Comparison of ENCODE assay signal across 8 mouse cellular contexts in the genomic region with DNA sequence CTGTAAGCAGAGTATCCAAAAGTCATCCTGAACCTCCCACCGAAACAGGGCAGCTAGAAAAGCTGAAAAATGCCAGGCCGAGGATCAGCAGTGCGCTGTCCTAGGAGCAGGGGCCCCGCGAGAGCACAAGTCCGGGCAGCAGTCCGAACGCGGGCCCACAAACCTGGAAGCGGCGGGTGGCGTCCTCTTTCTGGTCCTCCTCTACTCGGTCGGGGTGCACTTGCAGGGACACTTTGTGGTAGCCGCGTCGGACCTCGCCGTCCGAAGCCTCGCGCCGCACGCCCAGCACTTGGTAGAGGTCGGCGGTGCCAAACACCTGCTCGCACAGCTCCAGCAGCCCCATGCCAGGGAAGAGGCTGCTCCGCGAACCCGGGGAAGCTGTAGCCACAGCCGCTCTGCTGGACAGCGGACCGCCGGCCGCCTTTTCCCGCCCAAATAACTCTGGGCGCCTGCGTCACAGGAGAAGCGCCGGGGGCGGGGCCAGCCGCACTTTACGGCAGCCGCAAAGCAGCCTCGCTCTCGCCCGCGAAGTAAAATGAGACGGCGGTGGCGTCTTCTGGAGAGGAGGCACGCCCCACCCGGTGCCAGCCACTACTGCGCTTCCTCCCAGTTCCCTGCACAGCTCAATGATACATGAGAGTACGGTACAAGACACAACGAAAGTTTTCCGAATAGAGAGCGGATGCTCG. TPM values are rescaled to one million over a fixed set of nuclear protein-coding genes. Genes with fewer than 3 reads are reported as not detected.
DNase-seq lines count a peak whose midpoint lies in the region; ATAC-seq and TF ChIP-seq lines count a peak whose summit lies in the region.

A gene (minus strand): TSS at position 470 of the 689 bp plus-strand sequence.

- H3K27ac ChIP-seq in bone marrow macrophage, adult 2 months (ENCODE audit: insufficient read depth, low read depth, low read length): peak within 1 kb of the TSS; percentile 49
- H3K27ac ChIP-seq in embryonic fibroblast, embryonic 13.5 days (ENCODE audit: insufficient read depth, low read length): peak within 1 kb of the TSS; percentile 41
- H3K27ac ChIP-seq in heart, embryonic 11.5 days (ENCODE audit: low read depth, low read length): peak within 1 kb of the TSS; percentile 88
- peak within 1 kb of the TSS; percentile 87 for H3K27ac ChIP-seq in kidney, embryonic 16.5 days (ENCODE audit: low read length)
- H3K27ac ChIP-seq in liver, adult 2 months (replicated peaks; ENCODE audit: insufficient read depth, low read depth, low read length): peak within 1 kb of the TSS; percentile 22

- no peak for TF ChIP-seq CTCF in bone marrow macrophage, adult 2 months (IDR thresholded peaks at IDR 0.05; ENCODE audit: low read depth, low read length)
- no peak for TF ChIP-seq CTCF in embryonic fibroblast, embryonic 13.5 days (IDR thresholded peaks at IDR 0.05; ENCODE audit: borderline replicate concordance, insufficient read depth, low read length)
- TF ChIP-seq CTCF in liver, adult 2 months (IDR thresholded peaks at IDR 0.05; ENCODE audit: low read depth, low read length): no peak

- peaks cover 16% of the 10 kb centered on the region for H3K4me1 ChIP-seq in bone marrow macrophage, adult 2 months (ENCODE audit: control insufficient read depth, insufficient read depth, low read length)
- peaks cover 11% of the 10 kb centered on the region for H3K4me1 ChIP-seq in embryonic fibroblast, embryonic 13.5 days (ENCODE audit: control insufficient read depth, insufficient read depth, low read length)
- H3K4me1 ChIP-seq in heart, embryonic 11.5 days (ENCODE audit: control insufficient read depth, insufficient read depth, low read length): peaks cover 18% of the 10 kb centered on the region
- H3K4me1 ChIP-seq in kidney, embryonic 16.5 days (ENCODE audit: insufficient read depth, low read length): peaks cover 29% of the 10 kb centered on the region
- peaks cover 6% of the 10 kb centered on the region; the same call in 1 of the 2 replicates for H3K4me1 ChIP-seq in liver, adult 2 months (ENCODE audit: control insufficient read depth, insufficient read depth, low read length)

- H3K79me2 ChIP-seq in liver, adult 2 months (ENCODE audit: control insufficient read depth, insufficient read depth, low read length): 0 out of 2 replicates have a peak, but pooled peaks cover 3% of the 10 kb centered on the region
- peaks cover 37% of the 10 kb centered on the region for H3K79me2 ChIP-seq in myocyte (ENCODE audit: control insufficient read depth, insufficient read depth)

- H3K27me3 ChIP-seq in heart, embryonic 11.5 days (ENCODE audit: control insufficient read depth, insufficient read depth, low read length): no peaks in the 10 kb centered on the region
- no peaks in the 10 kb centered on the region for H3K27me3 ChIP-seq in kidney, embryonic 16.5 days (ENCODE audit: insufficient read depth, low read length)
- no peaks in the 10 kb centered on the region for H3K27me3 ChIP-seq in liver, adult 2 months (ENCODE audit: control insufficient read depth, insufficient read depth, low read length)
- H3K27me3 ChIP-seq in myocyte (ENCODE audit: control insufficient read depth, insufficient read depth, insufficient read length): no peaks in the 10 kb centered on the region
- no peaks in the 10 kb centered on the region for H3K27me3 ChIP-seq in splenic B cell, adult 2 months (ENCODE audit: control insufficient read depth, insufficient read depth, low read length, poor library complexity, severe bottlenecking)

- no peak for TF ChIP-seq POLR2A in bone marrow macrophage, adult 2 months (IDR thresholded peaks at IDR 0.05; ENCODE audit: borderline replicate concordance, low read depth, low read length)
- TF ChIP-seq POLR2A in embryonic fibroblast, embryonic 13.5 days (IDR thresholded peaks at IDR 0.05; ENCODE audit: low read depth, low read length): peak; percentile 89
- TF ChIP-seq POLR2A in liver, adult 2 months (IDR thresholded peaks at IDR 0.05; ENCODE audit: extremely low read depth, insufficient read depth, low read length): peak; percentile 59; the same call in 1 of the 2 replicates
- peak; percentile 81 for TF ChIP-seq POLR2A in myocyte (IDR thresholded peaks at IDR 0.05; ENCODE audit: insufficient read length, low read depth)

- peak within 1 kb of the TSS; percentile 90 for H3K9ac ChIP-seq in heart, embryonic 11.5 days (ENCODE audit: low read depth, low read length)
- peak within 1 kb of the TSS; percentile 88 for H3K9ac ChIP-seq in kidney, embryonic 16.5 days (replicated peaks; ENCODE audit: low read length)
- peak within 1 kb of the TSS; percentile 90 for H3K9ac ChIP-seq in liver, adult 2 months (ENCODE audit: low read depth, low read length)

- ATAC-seq in heart, embryonic 11.5 days (replicated peaks; ENCODE audit: insufficient number of reproducible peaks, low FRiP score, low TSS enrichment): peak; percentile 81
- ATAC-seq in kidney, embryonic 16.5 days (ENCODE audit: low FRiP score, low TSS enrichment): peak; percentile 76

- peaks cover 5% of the 10 kb centered on the region; the same call in 1 of the 2 replicates for H3K36me3 ChIP-seq in heart, embryonic 11.5 days (ENCODE audit: control insufficient read depth, insufficient read depth, low read length)
- peaks cover 15% of the 10 kb centered on the region; the same call in 1 of the 2 replicates for H3K36me3 ChIP-seq in kidney, embryonic 16.5 days (ENCODE audit: insufficient read depth, low read length)
- H3K36me3 ChIP-seq in liver, adult 2 months (ENCODE audit: control insufficient read depth, insufficient read depth, low read length): peaks cover 6% of the 10 kb centered on the region; the same call in 1 of the 2 replicates
- peaks cover 17% of the 10 kb centered on the region for H3K36me3 ChIP-seq in myocyte (ENCODE audit: control insufficient read depth, insufficient read depth)
- H3K36me3 ChIP-seq in splenic B cell, adult 2 months (ENCODE audit: control insufficient read depth, insufficient read depth, low read length, poor library complexity, severe bottlenecking): peaks cover 2% of the 10 kb centered on the region; the same call in 1 of the 2 replicates

- DNase-seq in A20 (ENCODE audit: low read depth, low spot score): peak; percentile 95
- peak; percentile 72 for DNase-seq in liver, adult 2 months (ENCODE audit: extremely low read depth, low read depth, low spot score)
- peak; percentile 92 for DNase-seq in splenic B cell, adult 2 months (ENCODE audit: low read depth, low spot score)

- peak within 1 kb of the TSS; percentile 60 for H3ac ChIP-seq in myocyte (ENCODE audit: control insufficient read depth, insufficient read length)

- WGBS in heart, embryonic 11.5 days (ENCODE audit: insufficient replicate concordance): under 1% methylated on average over 59 of the region's 59 CpGs
- under 1% methylated on average over 59 of the region's 59 CpGs for WGBS in kidney, embryonic 16.5 days
- under 1% methylated on average over 59 of the region's 59 CpGs for WGBS in liver, adult 2 months

- H3K9me3 ChIP-seq in heart, embryonic 11.5 days (replicated peaks; ENCODE audit: control insufficient read depth, low read length): no peaks in the 10 kb centered on the region
- H3K9me3 ChIP-seq in kidney, embryonic 16.5 days (ENCODE audit: low read length): no peaks in the 10 kb centered on the region

- peak within 1 kb of the TSS; percentile 84 for H3K4me2 ChIP-seq in heart, embryonic 11.5 days
- H3K4me2 ChIP-seq in kidney, embryonic 16.5 days (replicated peaks; ENCODE audit: low read depth, low read length): peak within 1 kb of the TSS; percentile 84
- H3K4me2 ChIP-seq in myocyte (ENCODE audit: low read depth): peak within 1 kb of the TSS; percentile 83

- H3K4me3 ChIP-seq in bone marrow macrophage, adult 2 months (ENCODE audit: insufficient read depth, low read length): peak within 1 kb of the TSS; percentile 76
- peak within 1 kb of the TSS; percentile 85 for H3K4me3 ChIP-seq in embryonic fibroblast, embryonic 13.5 days (ENCODE audit: insufficient read depth, low read length)
- peak within 1 kb of the TSS; percentile 84 for H3K4me3 ChIP-seq in heart, embryonic 11.5 days (ENCODE audit: low read depth, low read length)
- H3K4me3 ChIP-seq in kidney, embryonic 16.5 days (ENCODE audit: low read length): peak within 1 kb of the TSS; percentile 81
- peak within 1 kb of the TSS; percentile 98 for H3K4me3 ChIP-seq in liver, adult 2 months (ENCODE audit: insufficient read depth, low read depth, low read length)
- H3K4me3 ChIP-seq in myocyte: peak within 1 kb of the TSS; percentile 65

TF ChIP-seq in myocyte, 11 proteins besides CTCF, POLR2A, EP300 and RAD21:
- TF ChIP-seq USF1 (IDR thresholded peaks at IDR 0.05; ENCODE audit: low read depth): no peak
- TF ChIP-seq SRF (IDR thresholded peaks at IDR 0.05; ENCODE audit: control insufficient read depth, insufficient read length, low read depth): no peak
- TF ChIP-seq TCF3 (IDR thresholded peaks at IDR 0.05; ENCODE audit: insufficient read length, low read depth): no peak
- TF ChIP-seq MAX (IDR thresholded peaks at IDR 0.05; ENCODE audit: low read depth): no peak
- peak; percentile 62 for TF ChIP-seq REST (IDR thresholded peaks at IDR 0.05; ENCODE audit: insufficient read depth, insufficient read length)
- peak; percentile 93 for TF ChIP-seq POLR2AphosphoS2 (IDR thresholded peaks at IDR 0.05; ENCODE audit: insufficient read length, low read depth)
- TF ChIP-seq E2F4 (IDR thresholded peaks at IDR 0.05; ENCODE audit: insufficient read depth): peak; percentile 78
- no peak for TF ChIP-seq MYOG (IDR thresholded peaks at IDR 0.05; ENCODE audit: control insufficient read depth in 1 of 3, insufficient read depth in 1 of 3, insufficient read length in 2 of 3, low read depth in 2 of 3)
- TF ChIP-seq CEBPB (IDR thresholded peaks at IDR 0.05; ENCODE audit: insufficient read depth, poor library complexity, severe bottlenecking): no peak
- TF ChIP-seq MYOD1 (IDR thresholded peaks at IDR 0.05; ENCODE audit: control insufficient read depth in 1 of 3, insufficient read length in 2 of 3, low read depth in 2 of 3): peak in 1 of 3 experiments; percentile 35
- TF ChIP-seq TCF12 (IDR thresholded peaks at IDR 0.05; ENCODE audit: insufficient read depth, poor library complexity, severe bottlenecking): no peak

RNA-seq across cellular contexts. Expression of the gene that starts here (rescaled TPM):
- polyA plus RNA-seq in bone marrow macrophage, adult 2 months (2012; ENCODE audit: insufficient read depth, insufficient read length, missing spikeins): 42.3 and 49.4 TPM in 2 replicates
- 58.0 and 76.8 TPM in 2 replicates for polyA plus RNA-seq in embryonic fibroblast, embryonic 13.5 days (2011; ENCODE audit: insufficient read length, low read depth, missing spikeins)
- 76.4 and 104 TPM in 2 replicates for polyA plus RNA-seq in heart, embryonic 11.5 days (2014; fragmentation: Nextera tagmentation; extraction: Ambion mirVana)
- 173 and 184 TPM in 2 replicates for polyA plus RNA-seq in kidney, embryonic 16.5 days (2015; fragmentation: Nextera tagmentation; extraction: Ambion mirVana)
- total RNA-seq in liver, adult 2 months (2014; rRNA removed): 6.6 and 7.9 TPM in 2 replicates
- polyA plus RNA-seq in liver, adult 2 months (2012; rRNA removed): 4.6 and 5.7 TPM in 2 replicates
- polyA plus RNA-seq in myocyte (2012; fragmentation: generic; extraction: Trizol): 31.2 TPM

Comparison
In these comparisons a context has a peak if more than half of its experiments do, and no peak if none do; other contexts are left out.
1. Peak in every context shown above with its lines: DNase-seq, ATAC-seq, H3K4me3 ChIP-seq and H3K27ac ChIP-seq.
2. H3K27ac ChIP-seq: peak in every context shown above with its lines; median percentile 88 in heart, embryonic 11.5 days; 87 in kidney, embryonic 16.5 days; 49 in bone marrow macrophage, adult 2 months; 41 in embryonic fibroblast, embryonic 13.5 days; 22 in liver, adult 2 months.